Mouse (Mus musculus) bone marrow macrophage, adult 2 months (primary cell): ENCODE measurements around the gene Sec22a. TPM values are rescaled to one million over a fixed set of nuclear protein-coding genes. Genes with fewer than 3 reads are reported as not detected.

ENCODE experiments used
- H3K27ac ChIP-seq: 2 replicates; pipeline ENCODE4 v1.5.1; 2012; ENCODE audit warnings: low read depth, low read length; ENCODE audit not compliant: insufficient read depth
- H3K4me1 ChIP-seq: 2 replicates; pipeline ENCODE4 v1.6.1; 2012; ENCODE audit warnings: low read length; ENCODE audit not compliant: control insufficient read depth, insufficient read depth
- H3K4me3 ChIP-seq: 2 replicates; pipeline ENCODE4 v1.5.1; 2012; ENCODE audit warnings: mild to moderate bottlenecking, low read length, moderate library complexity; ENCODE audit not compliant: insufficient read depth
- CTCF ChIP-seq: IDR thresholded peaks from 2 replicates; pipeline ENCODE4 v1.5.1; 2012; ENCODE audit warnings: low read depth, mild to moderate bottlenecking, low read length, moderate library complexity
- POLR2A ChIP-seq: IDR thresholded peaks from 2 replicates; pipeline ENCODE4 v1.6.1; 2012; ENCODE audit warnings: mild to moderate bottlenecking, low read depth, low read length, borderline replicate concordance
- polyA plus RNA-seq: library from polyadenylated mRNA; stranded (reverse); fragments of >200 nt; gene quantifications from 2 replicates; pipeline ENCODE4 v1.2.4, GENCODE M21; 2012; ENCODE audit not compliant: missing spikeins, insufficient read depth, insufficient read length

The Sec22a gene
- polyA plus RNA-seq, 1 experiment, result 17.4 TPM

- Histone ChIP-seq H3K27ac (no peak overlapping the region), H3K4me1 (no peaks in the 10 kb centered on the region), H3K4me3 (no peak overlapping the region)
- no peak for TF ChIP-seq CTCF
- TF ChIP-seq POLR2A, result no peak
Measured at GRCm38 (mm10) chr16:35303721-35304120, 60.0 kb downstream of the Sec22a start.

GRCm38 (mm10) chr16:35302441-35303280 lies 61.1 kb downstream of the Sec22a start:
- H3K4me3 ChIP-seq, result no peak overlapping the region
- H3K4me1 ChIP-seq, result no peaks in the 10 kb centered on the region
- H3K27ac ChIP-seq, result no peak overlapping the region
- TF ChIP-seq CTCF, result no peak
- no peak for TF ChIP-seq POLR2A

GRCm38 (mm10) chr16:35300156-35300555 lies 63.6 kb downstream of the Sec22a start:
- Histone ChIP-seq H3K27ac (no peak overlapping the region), H3K4me1 (no peaks in the 10 kb centered on the region), H3K4me3 (no peak overlapping the region)
- no peak for TF ChIP-seq CTCF
- TF ChIP-seq POLR2A, result no peak

- Histone ChIP-seq H3K4me3 (no peak overlapping the region), H3K27ac (no peak overlapping the region), H3K4me1 (no peaks in the 10 kb centered on the region)
- TF ChIP-seq CTCF (no peak), POLR2A (no peak)
Measured at GRCm38 (mm10) chr16:35297786-35298185, 65.9 kb downstream of the Sec22a start.

GRCm38 (mm10) chr16:35287244-35287643 lies 76.5 kb downstream of the Sec22a start:
- Histone ChIP-seq H3K4me3 (no peak overlapping the region), H3K27ac (no peak overlapping the region), H3K4me1 (no peaks in the 10 kb centered on the region)
- TF ChIP-seq POLR2A (no peak), CTCF (no peak)

- TF ChIP-seq POLR2A (no peak), CTCF (no peak)
- Histone ChIP-seq H3K27ac (no peak overlapping the region), H3K4me3 (no peak overlapping the region), H3K4me1 (no peaks in the 10 kb centered on the region)
Measured at GRCm38 (mm10) chr16:35285821-35286220, 77.9 kb downstream of the Sec22a start.

- no peak overlapping the region for H3K4me3 ChIP-seq
- no peak overlapping the region for H3K27ac ChIP-seq
- TF ChIP-seq CTCF (no peak), POLR2A (no peak)
- H3K4me1 ChIP-seq, result no peaks in the 10 kb centered on the region
Measured at GRCm38 (mm10) chr16:35282456-35282855, 81.3 kb downstream of the Sec22a start.

GRCm38 (mm10) chr16:35278166-35278565 lies 85.6 kb downstream of the Sec22a start:
- Histone ChIP-seq H3K27ac (no peak overlapping the region), H3K4me3 (no peak overlapping the region), H3K4me1 (no peaks in the 10 kb centered on the region)
- TF ChIP-seq CTCF (no peak), POLR2A (no peak)

- Histone ChIP-seq H3K4me1 (no peaks in the 10 kb centered on the region), H3K27ac (no peak overlapping the region), H3K4me3 (no peak overlapping the region)
- TF ChIP-seq CTCF (no peak), POLR2A (no peak)
Measured at GRCm38 (mm10) chr16:35272417-35272816, 91.3 kb downstream of the Sec22a start.

GRCm38 (mm10) chr16:35271572-35271971 lies 92.1 kb downstream of the Sec22a start:
- no peak for TF ChIP-seq CTCF
- no peak for TF ChIP-seq POLR2A
- no peak overlapping the region for H3K4me3 ChIP-seq
- H3K27ac ChIP-seq, result no peak overlapping the region
- no peaks in the 10 kb centered on the region for H3K4me1 ChIP-seq

- Histone ChIP-seq H3K27ac (no peak overlapping the region), H3K4me1 (no peaks in the 10 kb centered on the region), H3K4me3 (no peak overlapping the region)
- no peak for TF ChIP-seq POLR2A
- TF ChIP-seq CTCF, result no peak
Measured at GRCm38 (mm10) chr16:35270945-35271344, 92.8 kb downstream of the Sec22a start.
